Mouse (Mus musculus) liver, postnatal 0 days (tissue): ENCODE measurements at regions not wholly inside any gene's neighbourhood (a gene's known extent, or its start where the extent isn't known, plus 50 kb on each side); places are given as distances from the start of the nearest gene placed in this dataset.

ENCODE experiments used
- CTCF ChIP-seq: sonication (generic); IDR thresholded peaks from 2 replicates; pipeline ENCODE4 v1.5.1; 2016; ENCODE audit warnings: antibody characterized with exemption, low read depth
- EP300 ChIP-seq: IDR thresholded peaks from 2 replicates; pipeline ENCODE4 v1.6.1; 2016; ENCODE audit warnings: antibody characterized with exemption, low read depth, mild to moderate bottlenecking

- TF ChIP-seq CTCF (no peak), EP300 (peak; percentile 40; the same call in 1 of the 2 replicates)
Measured at GRCm38 (mm10) chr17:81304574-81304973, 137.0 kb upstream of the Gm11096 start.
